Mouse (Mus musculus) heart, embryonic 14.5 days (tissue): Measurements from ENCODE around the gene Snd1. TPM values are rescaled to one million over a fixed set of nuclear protein-coding genes. Genes with fewer than 3 reads are reported as not detected.

ENCODE experiments used
- ATAC-seq: fragments of 200-750 bp; cut with Nextera tagmentation; 2 replicates; pipeline ENCODE4 v1.8.0; 2017; ENCODE audit warnings: low read depth, moderate TSS enrichment; ENCODE audit not compliant: insufficient number of reproducible peaks, insufficient read depth, low FRiP score
- H3K27ac ChIP-seq, 2 experiments: fragments of 200-500 bp in 1 of 2; fragments of 300-500 bp in 1 of 2; sonication (generic) in 1 of 2; replicated peaks in 1 of 2; 2 replicates each; pipeline ENCODE4 v1.5.1; 2012 to 2014; ENCODE audit warnings: low read depth in 2 of 2, low read length in 2 of 2, control low read depth in 1 of 2, mild to moderate bottlenecking in 1 of 2, mixed read lengths in 1 of 2; ENCODE audit not compliant: control insufficient read depth in 1 of 2, insufficient read depth in 1 of 2
- H3K27me3 ChIP-seq: fragments of 300-500 bp; sonication (generic); 2 replicates; pipeline ENCODE4 v1.6.1; 2014; ENCODE audit warnings: mild to moderate bottlenecking, low read length, control low read depth; ENCODE audit not compliant: control insufficient read depth, insufficient read depth
- H3K36me3 ChIP-seq: fragments of 300-500 bp; sonication (generic); 2 replicates; pipeline ENCODE4 v1.6.1; 2014; ENCODE audit warnings: mild to moderate bottlenecking, control low read depth, low read length, mixed read lengths; ENCODE audit not compliant: control insufficient read depth, insufficient read depth
- H3K4me1 ChIP-seq, 2 experiments: fragments of 200-500 bp in 1 of 2; fragments of 300-500 bp in 1 of 2; sonication (generic) in 1 of 2; 2 replicates each; pipeline ENCODE4 v1.6.1; 2012 to 2014; ENCODE audit warnings: low read length in 2 of 2, control low read depth in 1 of 2, mixed read lengths in 1 of 2; ENCODE audit not compliant: control insufficient read depth in 2 of 2, insufficient read depth in 2 of 2
- H3K4me2 ChIP-seq: fragments of 300-500 bp; sonication (generic); 2 replicates; pipeline ENCODE4 v1.6.1; 2014; ENCODE audit warnings: mild to moderate bottlenecking, low read length
- H3K4me3 ChIP-seq, 2 experiments: fragments of 200-500 bp in 1 of 2; fragments of 300-500 bp in 1 of 2; sonication (generic) in 1 of 2; 2 replicates each; pipeline ENCODE4 v1.5.1; 2012 to 2014; ENCODE audit warnings: low read length in 2 of 2, mild to moderate bottlenecking in 2 of 2, control low read depth in 1 of 2, low read depth in 1 of 2, moderate library complexity in 1 of 2; ENCODE audit not compliant: control insufficient read depth in 1 of 2, insufficient read depth in 1 of 2
- H3K9ac ChIP-seq: fragments of 300-500 bp; sonication (generic); 2 replicates; pipeline ENCODE4 v1.6.1; 2014; ENCODE audit warnings: mild to moderate bottlenecking, low read length
- H3K9me3 ChIP-seq: fragments of 300-500 bp; sonication (generic); 2 replicates; pipeline ENCODE4 v1.6.1; 2016; ENCODE audit warnings: low read length, control low read depth; ENCODE audit not compliant: control insufficient read depth
- WGBS: fragments of 180-500 bp; shearing (Covaris S2); extraction: QIAGEN DNeasy Blood & Tissue Kit; methylation state at CpG from one replicate; pipeline ENCODE4 v1.1.7; 2014; 5-methylcytosine and 5-hydroxymethylcytosine counted together
- polyA plus RNA-seq: library from polyadenylated mRNA; unstranded; fragments of >200 nt; fragmentation: Nextera tagmentation; extraction: Ambion mirVana; gene quantifications from 2 replicates; pipeline ENCODE4 v1.2.1, GENCODE M21; 2014

Snd1 gene
- polyA plus RNA-seq, 1 experiment from 2014 or later: 80.0 TPM

DNA sequence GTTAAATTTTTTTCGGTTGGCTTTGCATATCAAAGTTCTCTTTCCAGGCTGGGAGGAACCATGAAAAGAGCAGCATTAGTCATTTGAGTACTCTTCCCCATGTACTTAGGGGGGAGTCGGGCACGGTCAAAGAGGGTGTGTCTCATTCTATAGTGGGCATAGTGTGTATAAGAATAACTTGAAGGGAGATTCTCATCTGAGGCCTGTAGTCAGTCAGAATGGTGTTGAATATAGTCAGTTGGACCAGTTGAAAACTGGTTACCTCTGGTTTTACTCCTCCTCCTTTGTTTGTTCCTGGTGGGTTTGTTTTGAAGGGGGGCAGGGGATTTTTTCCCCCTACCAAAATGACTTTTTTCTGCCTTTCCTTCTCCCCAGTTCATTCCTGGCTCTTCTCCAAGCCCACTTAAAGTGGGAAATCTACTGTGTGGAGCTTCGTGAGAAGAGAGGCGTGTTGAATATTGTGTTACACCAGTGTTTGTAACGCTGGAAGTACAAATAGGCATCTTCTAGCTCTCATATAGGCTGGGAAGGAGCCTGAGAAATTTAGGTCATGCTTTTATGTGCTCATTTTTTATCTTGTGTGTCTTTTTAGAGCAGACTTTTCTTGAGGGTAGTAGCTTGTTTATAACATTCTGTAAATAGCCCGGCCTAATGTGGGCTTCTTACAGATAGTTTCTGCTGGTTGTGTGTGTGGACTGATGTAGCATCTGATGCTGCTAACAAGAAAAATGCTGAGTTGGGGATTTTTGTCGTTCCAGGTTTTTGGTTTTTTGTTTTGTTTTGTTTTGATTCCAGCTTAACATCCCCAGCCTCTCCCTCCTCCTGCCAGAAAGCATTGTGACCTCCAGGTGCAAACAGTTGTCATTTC lies 231.4 kb downstream of the Snd1 start:
- WGBS: 55% methylated on average over 8 of the region's 8 CpGs
- H3K36me3 ChIP-seq: peaks cover 10% of the 10 kb centered on the region
- peaks cover 18 to 40% of the 10 kb centered on the region in 2 experiments for H3K4me1 ChIP-seq
- peak overlapping the region in 1 of 2 experiments; percentile 3; a peak in 1 of 4 replicates for H3K27ac ChIP-seq
- no peak overlapping the region for H3K4me2 ChIP-seq
- no peak overlapping the region for H3K4me3 ChIP-seq
- no peak overlapping the region for H3K9ac ChIP-seq
- H3K27me3 ChIP-seq: no peaks in the 10 kb centered on the region
- no peak for ATAC-seq
- H3K9me3 ChIP-seq: no peaks in the 10 kb centered on the region

- Histone ChIP-seq H3K27ac (peak overlapping the region in 1 of 2 experiments; percentile 3; a peak in 1 of 4 replicates), H3K36me3 (peaks cover 10% of the 10 kb centered on the region), H3K4me3 (no peak overlapping the region), H3K9ac (no peak overlapping the region), H3K27me3 (no peaks in the 10 kb centered on the region), H3K4me2 (peak overlapping the region; percentile 12; the same call in 1 of the 2 replicates), H3K4me1 (peaks cover 18 to 40% of the 10 kb centered on the region in 2 experiments), H3K9me3 (no peaks in the 10 kb centered on the region)
- ATAC-seq: peak; percentile 76; the same call in 1 of the 2 replicates
- WGBS: 31% methylated on average over 12 of the region's 12 CpGs
Measured at GRCm38 (mm10) chr6:28706976-28707592, 232.1 kb downstream of the Snd1 start.

DNA sequence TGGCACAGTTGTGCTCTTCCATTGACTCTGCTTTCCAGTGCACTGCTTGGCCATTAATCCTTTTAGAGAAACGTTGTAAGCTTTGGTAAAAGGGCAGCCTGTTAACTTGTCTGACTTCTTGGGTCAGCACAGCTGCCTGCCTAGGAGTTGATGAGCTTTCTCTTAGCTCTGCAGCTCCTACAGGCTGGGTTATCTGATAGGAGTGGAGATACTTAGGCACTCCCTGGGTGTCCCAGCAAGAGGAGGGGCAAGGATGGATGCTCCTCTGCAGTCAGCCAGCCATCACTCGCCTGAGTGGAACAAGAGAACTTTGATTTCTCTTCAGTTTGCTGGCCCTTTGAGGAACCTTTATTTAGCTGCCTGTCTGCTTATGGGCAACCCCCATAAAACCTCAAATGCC lies 235.1 kb downstream of the Snd1 start:
- H3K4me2 ChIP-seq: no peak overlapping the region
- H3K9ac ChIP-seq: no peak overlapping the region
- no peaks in the 10 kb centered on the region for H3K9me3 ChIP-seq
- H3K27ac ChIP-seq: no peak overlapping the region
- H3K4me1 ChIP-seq: peaks cover 15 to 41% of the 10 kb centered on the region in 2 experiments
- H3K4me3 ChIP-seq: no peak overlapping the region
- ATAC-seq: no peak
- H3K27me3 ChIP-seq: no peaks in the 10 kb centered on the region
- H3K36me3 ChIP-seq: peaks cover 14% of the 10 kb centered on the region
- WGBS: 33% methylated on average over 2 of the region's 2 CpGs

- no peak for ATAC-seq
- H3K4me3 ChIP-seq: no peak overlapping the region
- H3K27ac ChIP-seq: no peak overlapping the region
- 55% methylated on average over 7 of the region's 7 CpGs for WGBS
- H3K9me3 ChIP-seq: no peaks in the 10 kb centered on the region
- H3K36me3 ChIP-seq: 0 out of 2 replicates have a peak, but pooled peaks cover 2% of the 10 kb centered on the region
- H3K4me2 ChIP-seq: no peak overlapping the region
- H3K4me1 ChIP-seq: peaks cover 2 to 16% of the 10 kb centered on the region in 2 experiments; a peak in 3 of 4 replicates
- no peak overlapping the region for H3K9ac ChIP-seq
- no peaks in the 10 kb centered on the region for H3K27me3 ChIP-seq
Measured at GRCm38 (mm10) chr6:28717203-28717844, 242.4 kb downstream of the Snd1 start.

DNA sequence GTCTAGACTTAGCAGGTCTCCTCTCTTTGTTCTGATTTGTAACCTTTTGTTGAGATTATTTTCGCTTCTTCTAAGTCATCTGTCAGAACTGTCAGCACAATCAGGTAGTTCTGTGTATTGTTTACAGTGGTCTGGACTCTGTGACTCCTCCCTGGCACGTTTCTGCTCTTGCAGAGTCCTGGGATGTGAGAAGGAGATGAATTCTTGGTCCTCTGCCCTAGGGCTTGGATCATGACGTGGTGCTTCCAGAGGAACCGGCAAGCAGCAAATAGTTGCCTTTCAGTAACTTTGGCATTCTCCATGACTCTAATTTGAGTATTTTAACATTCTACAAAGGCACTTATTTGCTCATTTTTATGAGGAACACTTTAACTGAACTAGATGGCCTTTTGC lies 242.9 kb downstream of the Snd1 start:
- no peaks in the 10 kb centered on the region for H3K27me3 ChIP-seq
- 39% methylated on average over 4 of the region's 4 CpGs for WGBS

GRCm38 (mm10) chr6:28720391-28721171 lies 245.6 kb downstream of the Snd1 start:
- Histone ChIP-seq H3K27ac (no peak overlapping the region), H3K27me3 (no peaks in the 10 kb centered on the region), H3K4me3 (no peak overlapping the region), H3K36me3 (peaks cover 1% of the 10 kb centered on the region), H3K9ac (no peak overlapping the region), H3K9me3 (no peaks in the 10 kb centered on the region), H3K4me1 (peaks cover 2 to 6% of the 10 kb centered on the region in 2 experiments; a peak in 2 of 4 replicates), H3K4me2 (no peak overlapping the region)
- WGBS: 87% methylated on average over 9 of the region's 9 CpGs
- ATAC-seq: no peak

More for the DNA sequence above, 242.9 kb downstream of the Snd1 start:
- Histone ChIP-seq H3K4me2 (no peak overlapping the region), H3K9me3 (no peaks in the 10 kb centered on the region), H3K4me1 (peaks cover 2 to 16% of the 10 kb centered on the region in 2 experiments; a peak in 3 of 4 replicates), H3K36me3 (no peaks in the 10 kb centered on the region), H3K4me3 (no peak overlapping the region), H3K27ac (no peak overlapping the region), H3K9ac (no peak overlapping the region)
- no peak for ATAC-seq

- Histone ChIP-seq H3K27me3 (no peaks in the 10 kb centered on the region), H3K27ac (no peak overlapping the region), H3K4me1 (no peaks in the 10 kb centered on the region), H3K4me2 (no peak overlapping the region), H3K9ac (no peak overlapping the region), H3K4me3 (no peak overlapping the region), H3K36me3 (peaks cover 5% of the 10 kb centered on the region), H3K9me3 (no peaks in the 10 kb centered on the region)
- WGBS: 27% methylated on average over 2 of the region's 2 CpGs
- ATAC-seq: no peak
Measured at GRCm38 (mm10) chr6:28723059-28723458, 248.1 kb downstream of the Snd1 start.
